Mouse (Mus musculus) hindbrain, postnatal 0 days (tissue): ENCODE data around the gene Rpl37a. TPM values are rescaled to one million over a fixed set of nuclear protein-coding genes. Genes with fewer than 3 reads are reported as not detected.

Source experiments
- ATAC-seq: fragments of 200-750 bp; cut with Nextera tagmentation; 2 replicates; pipeline ENCODE4 v1.8.0; 2017; ENCODE audit warnings: mild to moderate bottlenecking, moderate TSS enrichment, moderate library complexity
- DNase-seq: peaks from one replicate; pipeline ENCODE4 v3.0.0-alpha.2; 2015; ENCODE audit warnings: low spot score
- H3K27ac ChIP-seq: fragments of 300-500 bp; sonication (generic); 2 replicates; pipeline ENCODE4 v1.5.1; 2014; ENCODE audit warnings: mild to moderate bottlenecking
- H3K27me3 ChIP-seq: fragments of 300-500 bp; sonication (generic); 2 replicates; pipeline ENCODE4 v1.6.1; 2014; ENCODE audit warnings: low read length, mixed read lengths; ENCODE audit not compliant: insufficient read depth
- H3K36me3 ChIP-seq: fragments of 300-500 bp; sonication (generic); 2 replicates; pipeline ENCODE4 v1.6.1; 2014; ENCODE audit warnings: low read length, mixed read lengths; ENCODE audit not compliant: insufficient read depth
- H3K4me1 ChIP-seq: fragments of 300-500 bp; sonication (generic); 2 replicates; pipeline ENCODE4 v1.6.1; 2014; ENCODE audit warnings: antibody characterized with exemption, low read length, mixed read lengths; ENCODE audit not compliant: insufficient read depth
- H3K4me2 ChIP-seq: fragments of 300-500 bp; sonication (generic); 2 replicates; pipeline ENCODE4 v1.6.1; 2014; ENCODE audit warnings: low read depth, mild to moderate bottlenecking, low read length, moderate library complexity, mixed read lengths
- H3K4me3 ChIP-seq: fragments of 300-500 bp; sonication (generic); 2 replicates; pipeline ENCODE4 v1.5.1; 2014; ENCODE audit warnings: low read length
- H3K9ac ChIP-seq: fragments of 300-500 bp; sonication (generic); replicated peaks from 2 replicates; pipeline ENCODE4 v1.6.1; 2014; ENCODE audit warnings: mild to moderate bottlenecking, low read length, moderate library complexity, mixed read lengths
- H3K9me3 ChIP-seq: fragments of 300-500 bp; sonication (generic); 2 replicates; pipeline ENCODE4 v1.6.1; 2016; ENCODE audit warnings: low read length, mixed read lengths
- CTCF ChIP-seq: IDR thresholded peaks from 2 replicates; pipeline ENCODE4 v1.5.1; 2016; ENCODE audit warnings: antibody characterized with exemption, control low read depth, low read depth
- WGBS: fragments of 180-500 bp; shearing (Covaris S2); extraction: QIAGEN DNeasy Blood & Tissue Kit; methylation state at CpG from one replicate; pipeline ENCODE4 v1.1.7; 2014; 5-methylcytosine and 5-hydroxymethylcytosine counted together
- polyA plus RNA-seq: library from polyadenylated mRNA; unstranded; fragments of >200 nt; fragmentation: Nextera tagmentation; extraction: Ambion mirVana; gene quantifications from 2 replicates; pipeline ENCODE4 v1.2.1, GENCODE M21; 2015
- total RNA-seq: library from RNA; depleted of rRNA; stranded (reverse); fragments of >200 nt; gene quantifications from 2 replicates; pipeline ENCODE4 v1.2.3, GENCODE M21; 2014

Rpl37a gene
- total and polyA plus RNA-seq, 2 experiments from 2014 or later, result 437 to 1,178 TPM

- H3K27me3 ChIP-seq, result no peaks in the 10 kb centered on the region
- no peak for TF ChIP-seq CTCF
- H3K27ac ChIP-seq, result no peak overlapping the region
- no peak overlapping the region for H3K9ac ChIP-seq
- 0 out of 2 replicates have a peak, but pooled peaks cover 3% of the 10 kb centered on the region for H3K4me1 ChIP-seq
- no peak overlapping the region for H3K4me2 ChIP-seq
- peak; percentile 80 for DNase-seq
- no peak overlapping the region for H3K4me3 ChIP-seq
- ATAC-seq, result peak; percentile 81
- 16% methylated on average over 6 of the region's 6 CpGs for WGBS
- no peaks in the 10 kb centered on the region for H3K9me3 ChIP-seq
- 0 out of 2 replicates have a peak, but pooled peaks cover 3% of the 10 kb centered on the region for H3K36me3 ChIP-seq
Observed at GRCm38 (mm10) chr1:72720115-72720725, 9.1 kb downstream of the Rpl37a start.

DNA sequence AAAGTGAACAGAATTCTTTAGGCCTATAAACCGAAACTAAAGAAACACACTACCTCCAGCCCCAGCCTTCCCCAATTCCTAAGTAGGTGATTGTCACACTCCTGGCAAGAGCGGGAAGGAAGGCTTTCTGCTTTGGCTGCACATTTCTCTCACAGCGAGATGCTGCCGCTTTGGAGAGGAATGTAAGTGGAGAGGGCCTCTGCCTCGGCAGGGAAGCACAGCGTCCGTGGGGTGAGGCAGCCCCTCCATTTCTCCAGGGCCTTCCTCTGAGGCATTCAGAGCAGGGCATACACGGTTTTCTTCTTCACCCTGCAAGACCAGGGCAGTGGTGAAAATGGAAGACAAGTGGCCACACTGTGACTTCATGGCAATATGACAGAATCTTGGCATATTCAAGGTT, 11.6 kb downstream of the Rpl37a start:
- DNase-seq, result no peak
- Histone ChIP-seq H3K9ac (no peak overlapping the region), H3K36me3 (no peaks in the 10 kb centered on the region)

DNA sequence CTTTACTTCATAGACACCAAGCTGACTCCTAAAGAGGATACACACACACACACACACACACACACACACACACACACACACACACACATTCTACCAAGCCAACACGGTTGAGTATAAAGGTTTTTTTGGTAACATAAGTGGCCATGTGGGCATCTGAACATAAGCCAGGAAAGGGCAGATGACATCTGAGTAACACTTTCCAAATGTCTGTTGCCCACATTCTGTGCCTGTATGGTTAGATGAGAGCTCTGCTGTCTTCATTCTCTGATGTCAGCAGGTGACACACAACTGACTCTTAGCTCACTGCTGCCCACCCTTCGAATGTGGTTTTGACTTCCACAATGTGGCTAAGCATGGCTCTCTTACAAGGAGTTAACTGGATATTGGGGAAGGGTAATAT, 13.3 kb downstream of the Rpl37a start:
- Histone ChIP-seq H3K9ac (no peak overlapping the region), H3K36me3 (no peaks in the 10 kb centered on the region), H3K27ac (no peak overlapping the region), H3K4me1 (0 out of 2 replicates have a peak, but pooled peaks cover 3% of the 10 kb centered on the region), H3K4me3 (no peak overlapping the region), H3K9me3 (no peaks in the 10 kb centered on the region), H3K4me2 (no peak overlapping the region), H3K27me3 (no peaks in the 10 kb centered on the region)
- no peak for TF ChIP-seq CTCF
- DNase-seq, result peak; percentile 49
- no peak for ATAC-seq
- 59% methylated on average over 2 of the region's 2 CpGs for WGBS

More for the DNA sequence above, 11.6 kb downstream of the Rpl37a start:
- no peak overlapping the region for H3K4me2 ChIP-seq
- TF ChIP-seq CTCF, result no peak
- no peaks in the 10 kb centered on the region for H3K27me3 ChIP-seq
- H3K4me1 ChIP-seq, result 0 out of 2 replicates have a peak, but pooled peaks cover 3% of the 10 kb centered on the region
- H3K4me3 ChIP-seq, result no peak overlapping the region
- WGBS, result 22% methylated on average over 8 of the region's 8 CpGs
- no peaks in the 10 kb centered on the region for H3K9me3 ChIP-seq
- no peak for ATAC-seq
- H3K27ac ChIP-seq, result no peak overlapping the region

- no peak overlapping the region for H3K4me3 ChIP-seq
- DNase-seq (no peak), ATAC-seq (no peak)
- H3K36me3 ChIP-seq, result no peaks in the 10 kb centered on the region
- no peaks in the 10 kb centered on the region for H3K9me3 ChIP-seq
- H3K9ac ChIP-seq, result no peak overlapping the region
- H3K27ac ChIP-seq, result no peak overlapping the region
- TF ChIP-seq CTCF, result no peak
- no peak overlapping the region for H3K4me2 ChIP-seq
- 96% methylated on average over 13 of the region's 13 CpGs for WGBS
- H3K27me3 ChIP-seq, result no peaks in the 10 kb centered on the region
- no peaks in the 10 kb centered on the region for H3K4me1 ChIP-seq
Observed at GRCm38 (mm10) chr1:72725941-72726340, 14.9 kb downstream of the Rpl37a start.

DNA sequence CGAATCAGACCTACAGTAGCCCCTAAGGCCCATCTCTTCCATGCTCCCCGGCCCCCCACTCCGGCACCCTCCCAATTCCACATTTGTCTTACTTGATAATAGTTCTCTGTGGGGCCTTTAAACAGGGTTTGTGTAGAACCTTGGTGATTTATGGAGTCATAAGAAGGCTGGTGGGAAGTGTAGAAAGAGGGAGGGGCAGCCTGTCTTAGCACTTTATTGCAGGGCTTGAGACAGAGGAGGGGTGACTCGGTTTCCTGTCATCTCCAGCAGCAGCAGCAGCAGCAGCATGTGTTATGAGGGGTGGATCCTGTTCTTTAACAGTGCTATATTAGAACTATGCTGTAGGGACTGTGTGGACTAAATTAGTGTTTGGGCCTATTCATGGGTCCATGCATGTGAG, 17.7 kb downstream of the Rpl37a start:
- Histone ChIP-seq H3K9ac (no peak overlapping the region), H3K4me1 (no peaks in the 10 kb centered on the region), H3K9me3 (no peaks in the 10 kb centered on the region), H3K36me3 (no peaks in the 10 kb centered on the region), H3K27ac (no peak overlapping the region), H3K4me2 (no peak overlapping the region), H3K27me3 (no peaks in the 10 kb centered on the region), H3K4me3 (no peak overlapping the region)
- TF ChIP-seq CTCF, result no peak
- no peak for DNase-seq
- ATAC-seq, result no peak
- WGBS, result 84% methylated on average over 4 of the region's 4 CpGs

DNA sequence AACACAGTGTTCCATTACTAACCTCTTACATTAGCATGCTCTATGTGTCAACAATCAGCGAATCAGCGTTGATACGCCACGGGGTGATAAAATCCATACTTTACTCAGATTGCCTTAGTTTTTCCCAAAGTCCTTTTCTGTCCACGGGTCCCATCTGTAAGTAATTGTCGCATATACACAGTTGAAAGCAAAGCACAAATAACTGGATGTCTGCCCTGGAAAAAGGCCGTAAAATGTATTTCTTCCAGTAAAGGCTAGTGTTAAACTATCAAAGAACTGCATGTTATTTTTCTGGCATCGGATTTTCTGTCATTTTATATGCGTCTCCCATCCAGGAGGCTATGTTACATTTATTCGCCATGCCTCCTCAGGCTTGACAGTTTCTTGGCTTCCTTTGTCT, 19.0 kb downstream of the Rpl37a start:
- Histone ChIP-seq H3K9ac (no peak overlapping the region), H3K9me3 (no peaks in the 10 kb centered on the region), H3K27me3 (no peaks in the 10 kb centered on the region), H3K36me3 (no peaks in the 10 kb centered on the region), H3K4me2 (no peak overlapping the region), H3K4me3 (no peak overlapping the region), H3K4me1 (no peaks in the 10 kb centered on the region), H3K27ac (no peak overlapping the region)
- no peak for TF ChIP-seq CTCF
- WGBS, result 54% methylated on average over 10 of the region's 10 CpGs
- ATAC-seq, result no peak
- no peak for DNase-seq

GRCm38 (mm10) chr1:72733191-72733691, 22.2 kb downstream of the Rpl37a start:
- TF ChIP-seq CTCF, result no peak
- DNase-seq (no peak), ATAC-seq (no peak)
- H3K27ac ChIP-seq, result no peak overlapping the region
- no peaks in the 10 kb centered on the region for H3K4me1 ChIP-seq
- WGBS, result 82% methylated on average over 9 of the region's 9 CpGs
- H3K9ac ChIP-seq, result no peak overlapping the region
- no peaks in the 10 kb centered on the region for H3K27me3 ChIP-seq
- no peaks in the 10 kb centered on the region for H3K36me3 ChIP-seq
- no peak overlapping the region for H3K4me3 ChIP-seq
- H3K4me2 ChIP-seq, result no peak overlapping the region
- no peaks in the 10 kb centered on the region for H3K9me3 ChIP-seq
